Mouse (Mus musculus) limb, embryonic 14.5 days (tissue): ENCODE measurements around the gene Dnaic2. TPM values are rescaled to one million over a fixed set of nuclear protein-coding genes. Genes with fewer than 3 reads are reported as not detected.

Experiments used
- ATAC-seq: fragments of 200-750 bp; cut with Nextera tagmentation; 2 replicates; pipeline ENCODE4 v1.8.0; 2017; ENCODE audit warnings: low read depth, moderate number of reproducible peaks, moderate TSS enrichment; ENCODE audit not compliant: low FRiP score
- DNase-seq: peaks from one replicate; pipeline ENCODE4 v3.0.0-alpha.2; 2015; ENCODE audit warnings: low spot score
- H3K27ac ChIP-seq: fragments of 300-500 bp; sonication (generic); replicated peaks from 2 replicates; pipeline ENCODE4 v1.5.1; 2014; ENCODE audit warnings: low read depth, mild to moderate bottlenecking, low read length, moderate library complexity, mixed read lengths
- H3K27me3 ChIP-seq: fragments of 300-500 bp; sonication (generic); 2 replicates; pipeline ENCODE4 v1.6.1; 2014; ENCODE audit warnings: low read length, mixed read lengths; ENCODE audit not compliant: control insufficient read depth, insufficient read depth
- H3K36me3 ChIP-seq: fragments of 300-500 bp; sonication (generic); 2 replicates; pipeline ENCODE4 v1.6.1; 2014; ENCODE audit warnings: mild to moderate bottlenecking, low read length, moderate library complexity, mixed read lengths; ENCODE audit not compliant: control insufficient read depth, insufficient read depth
- H3K4me1 ChIP-seq: fragments of 300-500 bp; sonication (generic); 2 replicates; pipeline ENCODE4 v1.6.1; 2014; ENCODE audit warnings: antibody characterized with exemption, low read length, mixed read lengths; ENCODE audit not compliant: control insufficient read depth, insufficient read depth
- H3K4me2 ChIP-seq: fragments of 300-500 bp; sonication (generic); replicated peaks from 2 replicates; pipeline ENCODE4 v1.6.1; 2014; ENCODE audit warnings: low read depth, mild to moderate bottlenecking, low read length, moderate library complexity; ENCODE audit not compliant: severe bottlenecking
- H3K4me3 ChIP-seq: fragments of 300-500 bp; sonication (generic); replicated peaks from 2 replicates; pipeline ENCODE4 v1.5.1; 2014; ENCODE audit warnings: low read length
- H3K9ac ChIP-seq: fragments of 300-500 bp; sonication (generic); 2 replicates; pipeline ENCODE4 v1.6.1; 2014; ENCODE audit warnings: mild to moderate bottlenecking, low read depth, low read length, moderate library complexity; ENCODE audit not compliant: severe bottlenecking
- H3K9me3 ChIP-seq: fragments of 300-500 bp; sonication (generic); 2 replicates; pipeline ENCODE4 v1.6.1; 2016; ENCODE audit warnings: low read length; ENCODE audit not compliant: control insufficient read depth
- POLR2A ChIP-seq: fragments of 200-500 bp; IDR thresholded peaks from 2 replicates; pipeline ENCODE4 v1.8.0; 2012; ENCODE audit warnings: inconsistent platforms, mild to moderate bottlenecking, moderate library complexity, borderline replicate concordance; ENCODE audit not compliant: insufficient read depth, insufficient read length; ENCODE audit errors: extremely low read depth
- WGBS: fragments of 180-500 bp; shearing (Covaris S2); extraction: QIAGEN DNeasy Blood & Tissue Kit; methylation state at CpG from one replicate; pipeline ENCODE4 v1.1.7; 2014; 5-methylcytosine and 5-hydroxymethylcytosine counted together
- polyA plus RNA-seq, 2 experiments: library from polyadenylated mRNA; depleted of rRNA in 1 of 2; stranded (reverse) in 1 of 2; unstranded in 1 of 2; fragments of >200 nt; fragmentation: Nextera tagmentation in 1 of 2; extraction: Ambion mirVana in 1 of 2; gene quantifications; 2 replicates each; pipeline versions ENCODE4 v1.2.1 to v1.2.3; 2012 to 2014

Gene Dnaic2
- polyA plus RNA-seq, 2 experiments, result 0.55 to 1.6 TPM

DNA sequence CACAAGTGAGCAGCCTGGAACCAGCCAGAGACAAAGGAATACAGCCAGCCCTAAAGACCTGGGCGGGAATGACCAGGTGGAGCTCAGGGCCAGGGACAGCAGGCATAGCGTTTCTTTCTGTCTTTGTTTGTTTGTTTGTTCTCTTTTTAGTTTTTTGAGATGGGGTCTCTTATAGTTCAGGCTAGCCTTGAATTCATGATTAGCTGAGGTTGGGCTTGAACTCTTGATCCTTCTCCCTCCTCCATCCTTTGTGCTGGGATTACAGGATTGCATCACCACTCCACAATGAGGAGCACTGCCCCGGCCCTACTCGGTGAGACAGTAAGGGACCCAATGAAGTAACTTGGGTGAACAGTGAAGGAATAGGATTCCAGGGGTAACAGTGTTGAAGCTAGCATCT lies 67.5 kb downstream of the Dnaic2 start:
- peaks cover 7% of the 10 kb centered on the region; the same call in 1 of the 2 replicates for H3K4me1 ChIP-seq
- H3K27ac ChIP-seq, result no peak overlapping the region
- 56% methylated on average over 4 of the region's 4 CpGs for WGBS
- no peaks in the 10 kb centered on the region for H3K36me3 ChIP-seq
- H3K4me3 ChIP-seq, result no peak overlapping the region
- no peaks in the 10 kb centered on the region for H3K9me3 ChIP-seq
- DNase-seq (no peak), ATAC-seq (no peak)
- no peak overlapping the region for H3K4me2 ChIP-seq
- no peak overlapping the region for H3K9ac ChIP-seq
- no peak for TF ChIP-seq POLR2A
- H3K27me3 ChIP-seq, result peaks cover 44% of the 10 kb centered on the region

GRCm38 (mm10) chr11:114795231-114795746 lies 68.1 kb downstream of the Dnaic2 start:
- Histone ChIP-seq H3K27ac (0 out of 2 replicates have a peak overlapping the region, but pooled peaks have one; percentile 7), H3K36me3 (no peaks in the 10 kb centered on the region), H3K9ac (peak overlapping the region; percentile 34; the same call in 1 of the 2 replicates), H3K4me3 (peak overlapping the region; percentile 38), H3K4me1 (peaks cover 7% of the 10 kb centered on the region; the same call in 1 of the 2 replicates), H3K9me3 (no peaks in the 10 kb centered on the region), H3K4me2 (peak overlapping the region; percentile 63), H3K27me3 (peaks cover 38% of the 10 kb centered on the region)
- TF ChIP-seq POLR2A, result no peak
- peak; percentile 76 for DNase-seq
- WGBS, result 0% methylated on average over 7 of the region's 7 CpGs
- peak; percentile 85 for ATAC-seq

- Histone ChIP-seq H3K4me3 (peak within 1 kb of the TSS; percentile 38), H3K27me3 (peaks cover 32% of the 10 kb centered on the region), H3K4me1 (peaks cover 7% of the 10 kb centered on the region; the same call in 1 of the 2 replicates), H3K9me3 (no peaks in the 10 kb centered on the region), H3K9ac (peak within 1 kb of the TSS; percentile 34), H3K36me3 (no peaks in the 10 kb centered on the region), H3K4me2 (peak within 1 kb of the TSS; percentile 63), H3K27ac (0 out of 2 replicates have a peak within 1 kb of the TSS, but pooled peaks have one; percentile 7)
- WGBS, result 11% methylated on average over 4 of the region's 4 CpGs
- ATAC-seq (peak; percentile 17), DNase-seq (no peak)
- TF ChIP-seq POLR2A, result no peak
Measured at GRCm38 (mm10) chr11:114795848-114796322, 68.7 kb downstream of the Dnaic2 start, which contains the start of gene Btbd17. Btbd17 (minus strand) TSS chr11:114795945.

DNA sequence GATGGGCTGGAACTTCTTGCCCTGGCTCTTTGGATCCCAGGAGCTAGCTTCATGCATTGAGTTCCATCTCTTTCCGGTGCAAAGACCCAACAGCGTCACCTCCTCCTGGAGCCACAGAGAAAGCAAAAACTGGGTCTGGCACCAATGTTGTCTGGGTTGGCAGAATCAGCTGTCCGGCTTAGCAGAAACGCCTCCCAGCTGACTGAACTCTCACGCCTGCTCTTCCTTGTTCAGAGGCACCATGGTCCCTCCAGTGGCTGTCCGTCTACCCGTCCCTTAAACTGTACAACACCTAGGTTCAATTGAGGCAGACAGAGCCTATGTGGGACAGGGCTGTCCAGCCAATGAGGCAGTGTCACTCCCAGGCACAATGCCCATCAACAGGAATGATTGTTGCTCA lies 70.0 kb downstream of the Dnaic2 start:
- no peaks in the 10 kb centered on the region for H3K36me3 ChIP-seq
- H3K9me3 ChIP-seq, result no peaks in the 10 kb centered on the region
- H3K27ac ChIP-seq, result no peak overlapping the region
- DNase-seq (no peak), ATAC-seq (no peak)
- H3K27me3 ChIP-seq, result peaks cover 19% of the 10 kb centered on the region
- no peak overlapping the region for H3K9ac ChIP-seq
- H3K4me2 ChIP-seq, result no peak overlapping the region
- H3K4me1 ChIP-seq, result 0 out of 2 replicates have a peak, but pooled peaks cover 4% of the 10 kb centered on the region
- WGBS, result 84% methylated on average over 7 of the region's 7 CpGs
- no peak for TF ChIP-seq POLR2A
- H3K4me3 ChIP-seq, result no peak overlapping the region

- Histone ChIP-seq H3K4me2 (no peak overlapping the region), H3K27me3 (peaks cover 11% of the 10 kb centered on the region), H3K36me3 (no peaks in the 10 kb centered on the region), H3K4me1 (0 out of 2 replicates have a peak, but pooled peaks cover 4% of the 10 kb centered on the region), H3K9me3 (no peaks in the 10 kb centered on the region), H3K27ac (no peak overlapping the region), H3K9ac (no peak overlapping the region), H3K4me3 (no peak overlapping the region)
- no peak for TF ChIP-seq POLR2A
- ATAC-seq (no peak), DNase-seq (no peak)
- 82% methylated on average over 3 of the region's 3 CpGs for WGBS
Measured at GRCm38 (mm10) chr11:114797981-114798380, 70.8 kb downstream of the Dnaic2 start.
